Mouse (Mus musculus) heart, adult 2 months (tissue): ENCODE results near the gene Cdk9.

Experiments used
- CTCF ChIP-seq: fragments of 200-600 bp; IDR thresholded peaks from 2 replicates; pipeline ENCODE4 v1.8.1; 2022; ENCODE audit warnings: antibody characterized with exemption, mild to moderate bottlenecking, moderate library complexity
- POLR2A ChIP-seq: fragments of 200-500 bp; IDR thresholded peaks from 2 replicates; pipeline ENCODE4 v1.6.1; 2011; ENCODE audit warnings: mild to moderate bottlenecking, low read depth, low read length, control low read depth; ENCODE audit not compliant: insufficient read depth

DNA sequence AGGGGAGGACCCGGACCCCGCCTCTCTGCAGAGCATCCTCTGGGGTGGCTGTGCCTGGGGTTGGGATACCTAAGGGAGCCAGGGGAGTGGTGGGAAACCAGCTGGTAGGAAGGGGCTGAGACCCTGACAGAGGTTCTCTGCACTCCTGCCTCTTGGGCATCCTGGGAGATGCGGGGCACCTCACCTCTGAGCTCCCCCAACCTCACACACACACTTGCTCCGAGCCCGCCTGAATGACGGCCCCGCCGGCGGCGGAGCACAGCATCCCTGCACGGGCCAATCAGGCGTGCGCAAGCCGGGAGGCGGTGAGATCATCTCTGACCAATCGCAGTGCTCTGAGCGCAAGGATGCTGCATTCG is 29.3 kb upstream of the Cdk9 start:
- TF ChIP-seq CTCF (no peak), POLR2A (no peak)
